Mouse (Mus musculus) C2C12 (cell line): ENCODE measurements at regions not wholly inside any gene's neighbourhood (a gene's known extent, or its start where the extent isn't known, plus 50 kb on each side); places are given as distances from the start of the nearest gene placed in this dataset.

Experiments used
- CEBPB ChIP-seq: IDR thresholded peaks from one replicate; pipeline ENCODE4 v1.6.1; 2011; ENCODE audit warnings: low read depth, mild to moderate bottlenecking, control low read depth, moderate library complexity
- CTCF ChIP-seq: IDR thresholded peaks from one replicate; pipeline ENCODE4 v1.5.1; 2011; ENCODE audit not compliant: control insufficient read depth, insufficient read depth, insufficient read length
- FOSL1 ChIP-seq: IDR thresholded peaks from one replicate; pipeline ENCODE4 v1.8.0; 2011; ENCODE audit warnings: mild to moderate bottlenecking, low read length; ENCODE audit not compliant: poor library complexity, insufficient read depth, severe bottlenecking
- MAX ChIP-seq: IDR thresholded peaks from one replicate; pipeline ENCODE4 v1.6.1; 2011; ENCODE audit warnings: mild to moderate bottlenecking, control low read depth
- MYOD1 ChIP-seq: IDR thresholded peaks from one replicate; pipeline ENCODE4 v1.6.1; 2011; ENCODE audit warnings: low read depth; ENCODE audit not compliant: control insufficient read depth, insufficient read length
- MYOG ChIP-seq: IDR thresholded peaks from one replicate; pipeline ENCODE4 v1.6.1; 2011; ENCODE audit not compliant: control insufficient read depth, insufficient read length; ENCODE audit errors: extremely low read depth
- USF1 ChIP-seq: IDR thresholded peaks from one replicate; pipeline ENCODE4 v1.6.1; 2011; ENCODE audit warnings: low read depth, mild to moderate bottlenecking, control low read depth, moderate library complexity

DNA sequence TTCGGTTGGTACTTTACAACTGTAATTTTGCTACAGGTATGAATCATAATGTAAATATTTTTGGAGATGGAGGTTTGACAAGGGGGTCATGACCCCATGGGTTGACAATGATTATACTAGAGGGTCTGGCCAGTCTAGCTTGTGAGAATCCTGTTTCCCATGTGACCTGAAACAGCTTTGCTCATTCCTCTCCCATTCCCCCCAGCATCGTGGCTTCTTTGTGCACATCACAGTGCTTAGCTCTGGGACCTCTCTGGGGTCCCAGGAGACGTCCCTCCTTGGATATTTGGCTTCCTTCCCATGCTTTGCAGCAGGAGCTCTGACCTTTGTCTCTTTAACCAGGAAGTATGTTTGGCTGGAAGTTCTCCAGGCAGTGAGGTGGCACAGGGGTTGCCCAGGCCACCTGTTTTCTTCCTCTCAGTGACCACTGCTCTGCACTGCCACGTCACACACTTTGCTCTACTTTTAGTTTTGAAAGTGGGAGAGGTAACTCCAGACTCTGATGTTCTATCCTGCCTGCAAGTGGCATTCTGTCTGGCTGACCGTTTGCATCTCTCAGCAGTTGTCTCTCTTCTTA, 77.4 kb upstream of the Tmem45b start:
- TF ChIP-seq CTCF = no peak
- TF ChIP-seq MYOD1 = no peak
- TF ChIP-seq MYOG = no peak
- TF ChIP-seq MAX = no peak
- TF ChIP-seq USF1 = no peak
- TF ChIP-seq CEBPB = no peak
- TF ChIP-seq FOSL1 = no peak
